Mouse (Mus musculus) hindbrain, embryonic 10.5 days (tissue): ENCODE measurements around the gene Psmg3. TPM values are rescaled to one million over a fixed set of nuclear protein-coding genes. Genes with fewer than 3 reads are reported as not detected.

Experiments
- DNase-seq: peaks from one replicate; pipeline ENCODE4 v3.0.0-alpha.2; 2017; ENCODE audit warnings: low spot score
- H3K27ac ChIP-seq: fragments of 300-500 bp; sonication (generic); 2 replicates; pipeline ENCODE4 v1.5.1; 2016; ENCODE audit warnings: mild to moderate bottlenecking, moderate library complexity
- H3K27me3 ChIP-seq: fragments of 300-500 bp; sonication (generic); 2 replicates; pipeline ENCODE4 v1.6.1; 2016; ENCODE audit warnings: mild to moderate bottlenecking; ENCODE audit not compliant: poor library complexity, insufficient read depth, severe bottlenecking
- H3K36me3 ChIP-seq: fragments of 300-500 bp; sonication (generic); 2 replicates; pipeline ENCODE4 v1.6.1; 2016; ENCODE audit warnings: mild to moderate bottlenecking, moderate library complexity
- H3K4me1 ChIP-seq: fragments of 300-500 bp; sonication (generic); replicated peaks from 2 replicates; pipeline ENCODE4 v1.6.1; 2016; ENCODE audit warnings: mild to moderate bottlenecking
- H3K4me3 ChIP-seq: fragments of 300-500 bp; sonication (generic); 2 replicates; pipeline ENCODE4 v1.5.1; 2016; ENCODE audit warnings: mild to moderate bottlenecking, moderate library complexity
- H3K9me3 ChIP-seq: fragments of 300-500 bp; sonication (generic); 2 replicates; pipeline ENCODE4 v1.6.1; 2016; ENCODE audit warnings: mild to moderate bottlenecking, moderate library complexity
- WGBS: fragments of 180-500 bp; shearing (Covaris S2); methylation state at CpG from one replicate; pipeline ENCODE4 v1.1.7; 2016; 5-methylcytosine and 5-hydroxymethylcytosine counted together
- polyA plus RNA-seq: library from polyadenylated mRNA; unstranded; fragments of >200 nt; fragmentation: Nextera tagmentation; extraction: Ambion mirVana; gene quantifications from 2 replicates; pipeline ENCODE4 v1.2.1, GENCODE M21; 2016

Psmg3 gene
- polyA plus RNA-seq, 1 experiment from 2014 or later, result 97.5 TPM

GRCm38 (mm10) chr5:139781406-139781805, 45.3 kb downstream of the Psmg3 start:
- Histone ChIP-seq H3K27ac (no peak overlapping the region), H3K27me3 (no peaks in the 10 kb centered on the region), H3K4me3 (no peak overlapping the region), H3K9me3 (no peaks in the 10 kb centered on the region), H3K4me1 (no peaks in the 10 kb centered on the region), H3K36me3 (no peaks in the 10 kb centered on the region)
- 83% methylated on average over 8 of the region's 8 CpGs for WGBS
- DNase-seq, result no peak

- no peak overlapping the region for H3K4me3 ChIP-seq
- no peak overlapping the region for H3K27ac ChIP-seq
- no peaks in the 10 kb centered on the region for H3K27me3 ChIP-seq
- DNase-seq, result no peak
- H3K36me3 ChIP-seq, result peaks cover 23% of the 10 kb centered on the region
- WGBS, result 86% methylated on average over 5 of the region's 5 CpGs
- H3K4me1 ChIP-seq, result peaks cover 18% of the 10 kb centered on the region
- H3K9me3 ChIP-seq, result no peaks in the 10 kb centered on the region
Observed at GRCm38 (mm10) chr5:139776966-139777365, 49.7 kb downstream of the Psmg3 start.

GRCm38 (mm10) chr5:139775216-139775926, 51.3 kb downstream of the Psmg3 start, which contains the start of gene Ints1:
TSS of gene Ints1 (minus strand) at chr5:139775674.
- no peaks in the 10 kb centered on the region for H3K27me3 ChIP-seq
- under 1% methylated on average over 55 of the region's 55 CpGs for WGBS

More at GRCm38 (mm10) chr5:139775216-139775926, 51.3 kb downstream of the Psmg3 start, which contains the start of gene Ints1:
- Histone ChIP-seq H3K27ac (peak within 1 kb of the TSS; percentile 87), H3K4me3 (peak within 1 kb of the TSS; percentile 97), H3K36me3 (peaks cover 39% of the 10 kb centered on the region), H3K4me1 (peaks cover 18% of the 10 kb centered on the region), H3K9me3 (no peaks in the 10 kb centered on the region)
- peak; percentile 95 for DNase-seq

Other genes starting within 250 kb of the Psmg3 start
- 6.9 and 10.2 TPM in 2 replicates for gene Micall2, start 90.5 kb downstream of the Psmg3 start, polyA plus RNA-seq
- 34.8 and 39.0 TPM in 2 replicates for gene Ints1, start 51.2 kb downstream of the Psmg3 start, polyA plus RNA-seq
- gene Mafk, start 35.4 kb downstream of the Psmg3 start, polyA plus RNA-seq, result 9.9 and 10.1 TPM in 2 replicates
- gene Tmem184a, start 7.0 kb downstream of the Psmg3 start, polyA plus RNA-seq, result 1.5 and 1.8 TPM in 2 replicates
- gene Gm26938, start 478 bp downstream of the Psmg3 start, polyA plus RNA-seq, result not detected in 2 replicates
- 0.31 and 2.6 TPM in 2 replicates for gene Elfn1, start 81.1 kb upstream of the Psmg3 start, polyA plus RNA-seq